Mouse (Mus musculus) effector memory CD4-positive, alpha-beta T cell, adult 7 months (primary cell): Measurements from ENCODE around the gene Dck. TPM values are rescaled to one million over a fixed set of nuclear protein-coding genes. Genes with fewer than 3 reads are reported as not detected.

Experiments
- polyA plus RNA-seq: library from polyadenylated mRNA; unstranded; fragments of 100-300 nt; shearing (Covaris generic); gene quantifications from one replicate; pipeline ENCODE4 v1.2.1, GENCODE M21; 2017

The Dck gene
- 29.2 TPM for polyA plus RNA-seq

GRCm38 (mm10) chr5:88764987-88765481 lies at the start of gene Dck:
Gene Dck, plus strand, starts transcription at chr5:88764996.

GRCm38 (mm10) chr5:88720116-88721002 lies 44.4 kb upstream of the Dck start, which contains the start of gene Mob1b:
Gene Mob1b, plus strand, starts transcription at chr5:88720855.

Other genes starting within 250 kb of the Dck start
- 0.32 TPM for gene Jchain, start 237.1 kb upstream of the Dck start, polyA plus RNA-seq
- 74.7 TPM for gene Utp3, start 210.5 kb upstream of the Dck start, polyA plus RNA-seq
- 6.4 TPM for gene Rufy3, start 200.0 kb upstream of the Dck start, polyA plus RNA-seq
- gene Grsf1, start 88.8 kb upstream of the Dck start, polyA plus RNA-seq = 30.7 TPM
- gene Mob1b, start 44.1 kb upstream of the Dck start, polyA plus RNA-seq = 11.7 TPM
- gene Slc4a4, start 121.8 kb downstream of the Dck start, polyA plus RNA-seq = not detected